Comparison of ENCODE assay signal across 18 mouse cellular contexts in the genomic region with DNA sequence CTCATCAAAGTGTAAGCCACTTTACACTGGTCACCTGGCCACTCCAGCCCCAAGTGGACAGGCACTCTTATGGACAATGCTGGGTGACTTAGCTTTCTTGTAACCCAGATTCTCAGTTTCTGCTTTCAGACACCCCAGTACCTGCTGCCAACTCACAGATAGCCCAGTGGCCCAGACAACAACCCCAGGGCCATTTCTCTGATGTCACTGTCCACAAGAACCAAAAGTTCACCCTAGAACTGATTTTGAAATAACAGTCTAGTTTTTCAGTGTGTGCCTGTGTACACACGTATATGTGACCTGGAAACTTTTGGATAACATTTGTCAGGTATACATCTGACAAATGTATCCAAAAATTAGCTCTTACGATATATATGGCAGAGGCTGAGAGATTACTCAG. TPM values are rescaled to one million over a fixed set of nuclear protein-coding genes. Genes with fewer than 3 reads are reported as not detected.
DNase-seq lines count a peak whose midpoint lies in the region; ATAC-seq lines count a peak whose summit lies in the region.
"Had no signal": no experiment of that assay in that cellular context is flagged by ENCODE, and none has a peak within 500 bp of the region (broad histone marks: within the 10 kb centered on the region; RNA-seq: fewer than 3 reads in every experiment).

No protein-coding gene starts in this region.

- ATAC-seq in intestine, embryonic 14.5 days (replicated peaks; ENCODE audit: low FRiP score, low TSS enrichment, low read depth): no peak
- no peak for ATAC-seq in intestine, embryonic 15.5 days
- ATAC-seq in liver, embryonic 11.5 days (replicated peaks; ENCODE audit: low FRiP score): no peak
- ATAC-seq: forebrain, embryonic 13.5 days; forebrain, embryonic 15.5 days; forebrain, postnatal 0 days had no signal

- H3K27ac ChIP-seq in intestine, embryonic 14.5 days (ENCODE audit: low read depth): no peak overlapping the region
- no peak overlapping the region for H3K27ac ChIP-seq in intestine, embryonic 15.5 days
- H3K27ac ChIP-seq in liver, embryonic 11.5 days (ENCODE audit: low read depth, low read length): no peak overlapping the region
- H3K27ac ChIP-seq: embryonic facial prominence, embryonic 10.5 days; embryonic facial prominence, embryonic 12.5 days; forebrain, embryonic 13.5 days; forebrain, embryonic 15.5 days had no signal

- 81% methylated on average over 2 of the region's 2 CpGs for WGBS in intestine, embryonic 14.5 days
- WGBS in intestine, embryonic 15.5 days: 88% methylated on average over 2 of the region's 2 CpGs
- WGBS in liver, embryonic 11.5 days: 90% methylated on average over 2 of the region's 2 CpGs

- no peaks in the 10 kb centered on the region for H3K27me3 ChIP-seq in intestine, embryonic 14.5 days (replicated peaks; ENCODE audit: control insufficient read depth, insufficient read depth, low read length)
- H3K27me3 ChIP-seq in intestine, embryonic 15.5 days (replicated peaks): no peaks in the 10 kb centered on the region
- no peaks in the 10 kb centered on the region for H3K27me3 ChIP-seq in liver, embryonic 11.5 days (replicated peaks; ENCODE audit: control insufficient read depth, insufficient read depth, low read length)
- H3K27me3 ChIP-seq: embryonic facial prominence, embryonic 12.5 days; forebrain, embryonic 13.5 days; forebrain, embryonic 15.5 days had no signal

- H3K4me1 ChIP-seq in intestine, embryonic 14.5 days (replicated peaks; ENCODE audit: control insufficient read depth, insufficient read depth, low read length): peaks cover 13% of the 10 kb centered on the region
- peaks cover 4% of the 10 kb centered on the region; the same call in 1 of the 2 replicates for H3K4me1 ChIP-seq in intestine, embryonic 15.5 days (replicated peaks)
- H3K4me1 ChIP-seq in liver, embryonic 11.5 days (replicated peaks; ENCODE audit: control insufficient read depth, insufficient read depth, low read length): no peaks in the 10 kb centered on the region

- H3K9ac ChIP-seq in intestine, embryonic 14.5 days (ENCODE audit: low read length): no peak overlapping the region
- no peak overlapping the region for H3K9ac ChIP-seq in intestine, embryonic 15.5 days
- no peak overlapping the region for H3K9ac ChIP-seq in liver, embryonic 11.5 days (ENCODE audit: low read depth, low read length)
- H3K9ac ChIP-seq: embryonic facial prominence, embryonic 12.5 days; forebrain, embryonic 13.5 days; forebrain, embryonic 15.5 days; forebrain, postnatal 0 days had no signal

- no peak overlapping the region for H3K4me3 ChIP-seq in intestine, embryonic 14.5 days (ENCODE audit: low read depth, low read length)
- no peak overlapping the region for H3K4me3 ChIP-seq in intestine, embryonic 15.5 days (replicated peaks)
- no peak overlapping the region for H3K4me3 ChIP-seq in liver, embryonic 11.5 days (ENCODE audit: low read depth, low read length)
- H3K4me3 ChIP-seq: embryonic facial prominence, embryonic 10.5 days; embryonic facial prominence, embryonic 12.5 days; forebrain, embryonic 13.5 days; forebrain, embryonic 15.5 days had no signal

- DNase-seq in intestine, embryonic 14.5 days (ENCODE audit: low spot score): peak; percentile 27
- DNase-seq in liver, embryonic 11.5 days (ENCODE audit: low spot score): peak; percentile 28
- no peak for DNase-seq in liver
- DNase-seq in adrenal gland, adult 2 months: no peak
- DNase-seq: adrenal gland, adult 8-10 months; adrenal gland, postnatal 14 days; adrenal gland, postnatal 36 days; cerebellum, adult 11-12 months; cerebellum, adult 2 months; cerebellum, adult 9-10 months; cerebellum, postnatal 10 days; cerebellum, postnatal 25 days; forebrain, postnatal 0 days had no signal

- H3K4me2 ChIP-seq in intestine, embryonic 14.5 days (ENCODE audit: low read length): no peak overlapping the region
- H3K4me2 ChIP-seq in intestine, embryonic 15.5 days (replicated peaks): no peak overlapping the region
- H3K4me2 ChIP-seq in liver, embryonic 11.5 days: no peak overlapping the region
- H3K4me2 ChIP-seq: embryonic facial prominence, embryonic 12.5 days; forebrain, embryonic 13.5 days; forebrain, embryonic 15.5 days had no signal

- 0 out of 2 replicates have a peak, but pooled peaks cover 2% of the 10 kb centered on the region for H3K9me3 ChIP-seq in intestine, embryonic 14.5 days (ENCODE audit: control insufficient read depth, low read length)
- H3K9me3 ChIP-seq in intestine, embryonic 15.5 days: no peaks in the 10 kb centered on the region
- no peaks in the 10 kb centered on the region for H3K9me3 ChIP-seq in liver, embryonic 11.5 days (ENCODE audit: control insufficient read depth, low read length)
- H3K9me3 ChIP-seq: embryonic facial prominence, embryonic 10.5 days; embryonic facial prominence, embryonic 12.5 days; forebrain, embryonic 13.5 days; forebrain, embryonic 15.5 days had no signal

- no peaks in the 10 kb centered on the region for H3K36me3 ChIP-seq in intestine, embryonic 14.5 days (ENCODE audit: control insufficient read depth, insufficient read depth, low read length)
- H3K36me3 ChIP-seq in intestine, embryonic 15.5 days: no peaks in the 10 kb centered on the region
- H3K36me3 ChIP-seq in liver, embryonic 11.5 days (ENCODE audit: control insufficient read depth, insufficient read depth, low read length): no peaks in the 10 kb centered on the region
- H3K36me3 ChIP-seq: embryonic facial prominence, embryonic 10.5 days; embryonic facial prominence, embryonic 12.5 days; forebrain, embryonic 15.5 days had no signal

RNA-seq across cellular contexts. Expression of a gene that starts 48.1 kb away (rescaled TPM):
- 0.79 and 1.1 TPM in 2 replicates for polyA plus RNA-seq in intestine, embryonic 14.5 days (2014; fragmentation: Nextera tagmentation; extraction: Ambion mirVana)
- 0.37 and 0.99 TPM in 2 replicates for polyA plus RNA-seq in intestine, embryonic 15.5 days (2015; fragmentation: Nextera tagmentation; extraction: Ambion mirVana)
- polyA plus RNA-seq in liver, embryonic 11.5 days (2014; fragmentation: Nextera tagmentation; extraction: Ambion mirVana): 1.2 and 1.5 TPM in 2 replicates
- not detected for total RNA-seq in adrenal gland, adult 2 months (2021)
- not detected in 2 replicates for polyA plus RNA-seq in adrenal gland, adult 2 months (2012; rRNA removed)
- total RNA-seq: adrenal gland, adult 8-10 months; adrenal gland, postnatal 14 days; adrenal gland, postnatal 36 days had no signal

RNA-seq across cellular contexts. Expression of a gene that starts 48.2 kb away (rescaled TPM):
- 6.2 and 6.6 TPM in 2 replicates for polyA plus RNA-seq in intestine, embryonic 14.5 days (2014; fragmentation: Nextera tagmentation; extraction: Ambion mirVana)
- 3.0 and 3.1 TPM in 2 replicates for polyA plus RNA-seq in intestine, embryonic 15.5 days (2015; fragmentation: Nextera tagmentation; extraction: Ambion mirVana)
- polyA plus RNA-seq in liver, embryonic 11.5 days (2014; fragmentation: Nextera tagmentation; extraction: Ambion mirVana): 2.9 and 3.4 TPM in 2 replicates
- total RNA-seq in adrenal gland, adult 2 months (2021): 1 to 10 TPM; 6.5 to 6.9 TPM
- polyA plus RNA-seq in adrenal gland, adult 2 months (2012; rRNA removed): 2.6 and 2.7 TPM in 2 replicates

Comparison
In these comparisons a context has a peak if more than half of its experiments do, and no peak if none do; other contexts are left out.
1. DNase-seq: peak in intestine, embryonic 14.5 days (single experiment) and liver, embryonic 11.5 days (single experiment); none in liver (single experiment) and adrenal gland, adult 2 months (single experiment).